Mouse (Mus musculus) left cerebral cortex, postnatal 14 days (tissue): ENCODE data around the gene Aagab. TPM values are rescaled to one million over a fixed set of nuclear protein-coding genes. Genes with fewer than 3 reads are reported as not detected.
A peak's percentile ranks its signal among the peaks of the same experiment; 100 is the strongest.

Experiments
- DNase-seq, 2 experiments: peaks; one replicate each; pipeline ENCODE4 v3.0.0; 2021 to 2022; ENCODE audit warnings: low spot score in 2 of 2, mixed read lengths in 1 of 2
- intact Hi-C: fragments of 180-260 bp; cut with DNase I; formaldehyde crosslinking; loops from one replicate; pipeline ENCODE4 v1.15.1; 2025
- total RNA-seq, 2 experiments: library from RNA; stranded (reverse); gene quantifications; 2 replicates each; pipeline ENCODE4 v1.2.3; 2021

The Aagab gene
- total RNA-seq, 2 experiments from 2014 or later, result 44.2 to 46.5 TPM

DNA sequence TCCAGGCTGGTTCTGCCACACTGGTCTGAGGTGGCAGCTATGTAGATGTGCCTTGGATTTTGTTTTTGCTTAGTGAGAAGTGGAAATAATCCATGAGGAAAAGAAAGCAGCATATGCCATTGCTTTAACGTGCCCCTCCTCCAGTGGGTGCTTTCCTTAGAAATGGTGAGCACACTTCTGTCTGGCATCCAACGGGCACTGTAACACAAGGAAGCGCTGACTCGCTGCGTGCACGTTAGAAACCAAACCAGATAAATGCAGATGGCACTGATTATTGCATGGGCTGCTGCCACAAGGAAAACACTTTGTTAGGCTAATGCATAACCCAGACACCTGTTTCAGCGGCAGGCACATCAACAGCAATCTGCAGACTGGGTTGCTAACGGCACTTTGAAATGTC lies 6.8 kb upstream of the Aagab start:
- intact Hi-C loops, result no loop called here
- no peak for DNase-seq

DNA sequence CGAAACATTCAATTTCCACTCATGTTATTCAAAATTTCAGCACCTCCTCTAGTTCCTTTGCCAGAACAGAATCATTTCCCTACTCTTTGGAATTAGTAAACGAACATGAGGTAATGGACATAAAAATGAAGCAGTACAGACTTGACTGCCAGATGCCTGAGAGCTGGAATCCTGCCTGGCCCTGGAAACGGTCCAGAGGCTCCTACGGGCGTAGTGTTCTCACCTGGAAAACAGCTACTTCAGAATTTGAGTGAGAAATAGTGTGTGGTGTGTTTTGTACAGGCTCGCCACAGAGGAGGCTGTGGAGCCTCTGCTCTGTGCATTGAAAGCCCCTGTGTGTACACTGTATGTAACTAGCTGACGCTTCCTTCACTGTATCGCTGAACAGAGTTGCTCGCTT lies 5.8 kb upstream of the Aagab start:
- peak in 1 of 2 experiments; percentile 52 for DNase-seq

DNA sequence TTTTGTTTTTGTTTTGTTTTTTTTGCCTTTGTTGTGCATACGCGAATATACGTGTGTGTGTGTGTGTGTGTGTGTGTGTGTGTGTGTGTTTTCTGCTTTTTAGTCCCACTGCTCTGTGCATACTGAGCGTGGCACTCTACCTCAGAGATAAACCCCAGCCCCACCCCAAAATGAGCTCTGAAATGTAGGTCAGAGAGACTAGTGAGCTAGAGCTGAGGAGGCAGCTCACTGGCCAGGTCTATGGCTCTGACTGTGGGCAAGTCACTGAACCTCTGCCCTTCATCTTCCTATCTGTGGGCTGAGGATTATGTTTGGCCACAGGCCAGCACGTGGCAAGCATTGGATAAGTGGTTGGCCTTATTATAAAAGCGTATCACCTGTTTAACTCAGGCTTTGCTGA lies 1.4 kb downstream of the Aagab start:
- intact Hi-C loops, result no loop called here
- DNase-seq, result no peak

More for the DNA sequence above, 5.8 kb upstream of the Aagab start:
- intact Hi-C loops, result no loop called here

DNA sequence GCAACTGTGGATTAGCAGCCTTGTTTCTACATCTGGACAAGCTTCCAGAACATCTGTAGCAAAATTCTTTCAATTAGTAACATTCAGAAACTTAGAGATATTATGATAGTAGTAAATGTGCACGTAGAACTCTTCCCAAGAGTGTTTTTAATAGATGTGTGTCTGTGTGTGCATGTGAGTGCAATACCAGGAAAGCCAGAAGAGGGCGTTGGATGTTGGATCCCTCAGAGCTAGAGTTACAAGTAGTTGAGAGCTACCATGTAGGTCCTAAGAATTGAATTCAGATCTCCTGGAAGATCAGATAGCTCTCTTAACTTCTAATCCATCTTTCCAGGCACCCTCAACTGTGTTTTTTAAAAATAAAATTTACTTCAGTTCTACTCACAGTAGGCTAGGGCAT lies 4.1 kb downstream of the Aagab start:
- peak in 1 of 2 experiments; percentile 43 for DNase-seq
- intact Hi-C loops, result no loop called here

DNA sequence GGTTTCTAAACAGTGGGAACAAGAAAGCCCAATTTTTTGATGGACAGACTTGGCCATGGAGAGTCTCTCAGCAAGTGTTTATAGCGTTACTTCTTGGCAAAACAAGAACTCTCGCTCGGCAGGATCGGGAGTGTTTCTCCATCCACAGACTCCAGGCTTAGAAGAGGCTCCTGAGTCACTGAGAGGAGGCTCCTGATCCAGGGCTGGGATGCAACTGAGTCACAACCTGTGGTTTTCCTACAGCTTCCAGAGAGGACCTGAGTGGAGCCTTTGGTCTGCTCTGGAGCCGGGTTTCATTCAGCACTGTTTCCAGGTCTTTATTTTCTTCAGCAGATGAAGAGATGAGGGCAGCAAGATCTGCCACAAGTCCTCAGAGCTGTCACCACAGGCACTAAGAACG lies 5.5 kb downstream of the Aagab start:
- no peak for DNase-seq
- intact Hi-C loops, result no loop called here

DNA sequence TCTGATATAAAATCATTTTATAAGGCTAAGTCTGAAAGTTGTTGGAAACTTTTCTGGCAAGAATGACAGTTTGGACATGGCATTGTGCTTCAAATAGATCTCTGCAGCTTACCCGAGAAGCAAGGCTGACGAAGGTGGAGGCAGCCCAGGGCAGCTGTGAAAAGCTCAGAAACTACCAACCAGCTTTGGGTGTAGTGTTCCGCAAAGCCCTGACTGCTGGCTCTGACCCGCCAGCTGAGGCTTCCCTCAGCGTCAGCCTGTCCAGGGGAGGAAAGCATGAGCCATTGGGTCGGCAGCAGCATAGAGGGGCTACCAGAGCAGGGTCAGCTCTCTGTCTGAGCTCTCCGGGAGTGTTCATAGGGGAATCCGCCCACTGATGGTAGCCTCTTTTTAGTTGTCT lies 6.8 kb downstream of the Aagab start:
- DNase-seq, result no peak
- intact Hi-C loops, result no loop called here

DNA sequence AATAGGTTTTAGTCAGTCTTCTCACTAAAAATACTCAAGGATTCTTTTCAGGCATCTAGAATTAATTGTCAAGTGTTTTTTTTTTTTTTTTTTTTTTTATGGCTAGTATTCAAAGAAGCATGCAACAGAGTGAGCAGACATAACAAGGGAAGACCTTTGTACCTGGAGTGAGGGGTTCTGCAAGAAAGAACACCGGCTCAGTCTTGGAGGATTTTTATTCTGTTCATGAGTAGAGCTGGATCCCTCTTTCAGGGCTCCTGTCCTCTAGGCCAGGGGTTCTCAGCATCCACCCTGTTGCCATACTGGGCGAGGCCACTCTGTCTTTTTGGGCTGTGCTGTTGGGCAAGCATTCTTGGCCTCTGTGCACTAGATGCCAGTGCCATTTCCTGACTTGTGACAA lies 7.3 kb downstream of the Aagab start:
- DNase-seq, result no peak
- intact Hi-C loops, result no loop called here

DNA sequence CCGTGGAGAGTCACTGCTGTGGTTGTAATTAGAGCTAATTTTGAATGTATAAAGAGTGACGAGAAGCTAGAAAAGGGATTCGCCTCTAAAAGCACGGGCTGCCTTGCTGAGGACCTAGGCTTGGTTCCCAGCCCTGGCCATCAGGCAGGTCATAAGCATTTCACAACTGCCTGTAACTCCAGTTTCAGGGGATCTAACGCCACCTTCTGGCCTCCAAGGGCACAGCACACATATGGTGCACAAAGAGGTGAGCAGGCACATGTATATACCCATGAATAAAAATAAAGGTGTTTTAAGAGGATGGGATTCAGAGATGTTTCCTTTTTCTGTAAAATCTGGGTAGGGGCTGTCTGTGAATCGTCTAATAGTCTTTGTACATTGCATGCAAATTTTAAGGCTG lies 7.8 kb downstream of the Aagab start:
- intact Hi-C loops, result no loop called here
- no peak for DNase-seq

DNA sequence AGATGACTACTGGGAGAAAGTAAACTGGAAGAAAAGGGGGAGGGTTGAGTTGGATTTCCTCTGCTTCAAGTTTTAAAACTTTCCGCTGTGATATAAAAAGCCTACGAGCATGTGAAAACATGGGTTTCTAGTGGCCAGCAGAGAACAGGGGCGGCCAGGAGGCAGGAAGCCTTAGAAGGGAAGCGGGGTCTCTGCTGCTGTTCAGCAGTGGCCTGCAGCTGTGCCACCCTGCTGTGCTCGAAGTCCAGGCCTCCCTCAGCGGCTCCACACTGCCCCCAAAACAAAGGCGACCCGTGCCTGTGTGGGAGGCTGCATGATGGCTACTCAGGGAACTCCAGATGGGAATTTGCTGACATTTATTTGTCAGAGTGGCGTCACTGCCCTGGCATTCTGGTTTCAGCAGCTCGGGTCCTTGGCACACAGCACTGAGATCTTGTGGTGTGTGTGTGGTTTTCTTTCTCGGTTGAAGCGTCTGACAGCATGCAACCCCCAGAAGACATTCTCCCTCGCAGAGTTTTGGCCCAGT lies 8.4 kb downstream of the Aagab start:
- DNase-seq, result peak in 1 of 2 experiments; percentile 24
- intact Hi-C loops, result no loop called here

DNA sequence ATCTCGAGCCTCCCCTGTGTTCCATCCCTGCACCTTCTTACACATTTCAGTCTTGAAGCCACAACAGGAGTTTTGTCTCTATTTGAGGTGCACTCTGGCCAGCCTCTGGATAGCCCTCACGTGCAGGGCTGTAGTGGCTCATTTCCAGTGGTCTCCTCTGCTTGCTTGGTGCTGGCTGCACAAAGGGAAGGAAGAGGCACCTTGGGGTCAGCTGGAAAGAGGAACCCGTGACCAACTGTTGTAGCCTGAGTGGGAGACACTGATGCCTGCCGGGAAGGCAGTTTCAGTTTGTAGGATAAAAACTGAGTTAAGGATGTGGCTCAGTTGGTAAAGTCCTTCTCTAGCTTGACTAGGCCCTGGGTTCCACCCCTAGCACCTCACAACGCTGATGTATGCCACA lies 9.5 kb downstream of the Aagab start:
- DNase-seq, result no peak
- intact Hi-C loops, result no loop called here

DNA sequence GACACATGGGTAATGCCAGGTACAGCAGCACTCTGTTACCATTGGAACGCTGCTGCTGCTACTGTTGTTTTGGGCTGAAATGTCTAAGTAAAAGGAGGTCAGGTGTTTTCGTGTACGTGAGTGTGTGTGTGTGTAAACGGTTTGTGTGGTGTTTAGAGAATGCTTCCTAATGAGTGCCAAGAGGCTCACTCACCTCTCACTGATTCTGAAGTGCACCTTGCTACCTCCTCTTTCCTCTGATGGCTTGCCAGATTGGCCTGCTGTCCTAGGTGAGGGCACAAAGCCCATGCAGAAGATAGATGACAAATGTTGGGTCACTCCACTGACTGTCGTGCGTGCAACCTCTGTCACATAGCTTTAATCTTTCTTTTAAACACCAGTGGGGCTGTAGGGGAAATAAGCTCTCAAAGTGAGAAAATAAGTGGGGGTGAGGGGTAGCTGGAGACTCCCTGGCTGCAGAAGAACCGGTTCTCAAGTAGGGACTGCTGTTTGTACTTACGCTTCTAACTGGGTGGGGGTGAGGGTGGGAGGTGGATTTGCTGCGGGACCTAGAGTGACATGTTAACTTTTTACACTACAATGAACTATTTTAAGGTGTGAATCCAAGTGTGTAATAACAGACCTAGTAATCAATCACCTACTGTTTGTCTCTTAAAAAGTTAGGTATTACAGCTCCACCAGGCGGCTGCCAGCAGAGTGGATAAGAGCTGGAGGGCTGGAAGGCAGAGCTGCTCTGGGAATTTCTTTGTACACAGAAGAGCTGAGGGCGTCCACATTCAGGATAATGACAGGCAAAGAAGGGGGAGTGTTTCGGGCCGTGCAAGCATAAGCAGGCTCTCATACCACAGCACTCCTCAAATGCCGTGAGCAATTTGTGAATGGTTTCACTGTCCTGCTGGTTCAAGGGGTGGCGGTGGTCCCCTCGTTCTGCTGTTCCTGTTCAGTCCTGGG lies 10.4 kb downstream of the Aagab start:
- no peak for DNase-seq
- intact Hi-C loops, result no loop called here

DNA sequence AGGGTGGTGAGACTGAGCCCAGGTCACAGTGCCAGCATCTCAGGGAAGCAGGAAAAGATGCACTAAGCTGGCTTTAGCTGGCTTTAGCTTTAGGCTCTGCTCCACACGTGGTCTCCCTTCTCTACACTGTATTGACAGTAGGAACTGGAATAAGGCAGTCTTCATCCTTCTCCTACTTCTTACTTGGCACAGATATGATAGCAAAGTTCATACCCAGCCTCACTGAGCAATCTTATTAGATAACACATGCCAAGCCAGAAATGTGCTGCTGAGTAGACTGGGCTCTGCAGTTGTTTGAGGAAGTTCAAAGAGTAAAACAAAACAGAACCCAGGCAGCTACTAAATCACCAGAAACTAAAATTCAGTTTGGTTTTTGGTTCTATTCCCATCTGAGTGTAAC lies 11.1 kb downstream of the Aagab start:
- intact Hi-C loops, result no loop called here
- no peak for DNase-seq

DNA sequence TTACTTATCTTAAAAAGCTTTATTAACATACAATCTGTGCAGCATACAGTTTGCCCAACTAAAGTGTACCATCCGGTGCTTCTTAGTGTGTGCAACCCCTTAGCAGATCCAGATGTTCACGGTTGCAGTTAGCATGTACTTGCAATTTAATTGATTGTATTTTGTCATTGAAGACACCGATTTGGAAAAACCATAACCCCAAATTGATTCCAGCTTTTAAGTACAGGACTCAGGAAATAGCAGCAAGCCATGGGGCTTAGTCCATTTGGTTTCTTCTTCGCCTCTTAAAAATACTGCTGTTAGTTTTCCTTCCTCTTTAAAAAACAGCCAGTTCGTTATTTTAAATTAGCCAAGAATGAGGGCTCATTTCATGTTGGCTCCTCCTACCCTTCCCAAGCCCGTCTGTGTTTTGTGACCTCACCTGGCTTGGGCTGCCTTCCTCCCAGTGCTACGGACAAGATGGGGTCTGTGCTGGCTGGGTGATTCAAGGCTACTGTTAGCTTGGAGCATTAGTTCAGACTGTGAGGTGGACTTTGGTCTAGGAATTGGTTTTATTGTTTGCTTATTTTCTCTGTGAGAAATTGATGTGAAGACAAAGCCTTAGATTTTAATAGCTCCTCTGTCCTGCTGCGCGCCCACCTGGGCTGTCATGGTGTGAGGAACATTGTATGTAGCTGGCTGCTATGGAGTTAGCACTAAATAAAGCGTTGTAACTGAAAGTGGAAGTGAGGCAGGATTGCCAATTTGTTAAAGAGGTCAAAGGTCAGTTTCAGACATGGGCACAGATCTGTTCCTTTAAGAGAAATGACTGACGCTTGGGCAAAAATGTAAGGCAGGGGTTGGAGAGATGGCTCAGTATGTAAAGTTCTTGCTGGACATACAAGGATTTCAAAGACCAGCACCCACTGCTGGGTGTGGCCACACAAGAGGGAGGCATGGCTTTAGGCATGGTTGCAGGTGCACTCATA lies 11.8 kb downstream of the Aagab start:
- no peak for DNase-seq
- intact Hi-C loops, result no loop called here

DNA sequence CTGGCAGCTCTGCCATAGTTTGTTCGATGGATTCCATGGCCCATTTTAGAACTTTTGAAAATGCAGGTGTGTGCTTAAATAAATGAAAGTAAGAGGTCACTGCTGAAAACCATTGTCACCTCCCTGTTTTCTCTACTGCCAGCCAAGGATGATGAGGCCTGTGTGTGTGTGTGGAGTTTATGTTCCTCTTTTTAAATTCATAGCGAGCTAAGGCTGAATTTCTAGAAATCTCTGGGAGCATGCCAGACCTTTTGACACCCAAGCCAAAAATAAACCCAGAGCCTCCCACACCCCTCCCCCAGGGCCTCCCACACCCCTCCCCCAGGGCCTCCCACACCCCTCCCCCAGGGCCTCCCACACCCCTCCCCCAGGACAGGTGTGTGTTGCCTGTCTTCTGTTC lies 15.5 kb downstream of the Aagab start:
- DNase-seq, result no peak
- intact Hi-C loops, result no loop called here

DNA sequence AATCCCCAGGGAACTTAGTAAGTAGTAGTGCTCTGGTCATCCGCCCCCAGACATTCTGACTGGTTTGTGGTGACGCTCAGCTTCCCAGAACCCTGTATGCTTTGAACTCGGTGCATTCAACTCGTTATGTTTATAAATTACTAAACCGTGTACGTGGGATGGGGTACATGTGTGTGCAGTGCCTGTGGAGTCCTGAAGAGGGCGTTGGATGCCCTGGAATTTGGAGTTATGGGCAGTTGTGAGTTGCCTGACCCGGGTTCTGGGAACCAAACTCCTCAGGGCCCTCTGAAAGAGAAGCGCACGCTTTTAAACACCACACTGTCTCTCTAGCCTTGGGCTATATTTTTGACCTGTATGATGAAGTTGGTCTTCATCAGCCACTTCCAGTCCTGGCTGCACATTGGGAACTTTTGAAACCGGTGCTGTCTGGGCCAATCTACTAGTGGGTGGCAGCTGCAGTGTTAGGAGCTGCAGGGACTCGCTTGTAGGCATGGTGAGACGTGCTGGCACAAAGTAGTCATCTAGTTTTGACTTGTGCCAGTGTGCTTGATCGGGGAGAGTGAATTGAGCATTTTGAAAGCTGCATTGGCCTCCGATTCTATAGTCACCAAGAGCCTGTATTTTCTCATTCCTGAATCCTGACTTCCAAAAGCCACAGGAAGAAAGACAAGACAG lies 21.6 kb downstream of the Aagab start:
- intact Hi-C loops, result loop anchor here (10.0 kb wide), 1 partner anchor 489 kb away; no protein-coding TSS in a partner anchor

DNA sequence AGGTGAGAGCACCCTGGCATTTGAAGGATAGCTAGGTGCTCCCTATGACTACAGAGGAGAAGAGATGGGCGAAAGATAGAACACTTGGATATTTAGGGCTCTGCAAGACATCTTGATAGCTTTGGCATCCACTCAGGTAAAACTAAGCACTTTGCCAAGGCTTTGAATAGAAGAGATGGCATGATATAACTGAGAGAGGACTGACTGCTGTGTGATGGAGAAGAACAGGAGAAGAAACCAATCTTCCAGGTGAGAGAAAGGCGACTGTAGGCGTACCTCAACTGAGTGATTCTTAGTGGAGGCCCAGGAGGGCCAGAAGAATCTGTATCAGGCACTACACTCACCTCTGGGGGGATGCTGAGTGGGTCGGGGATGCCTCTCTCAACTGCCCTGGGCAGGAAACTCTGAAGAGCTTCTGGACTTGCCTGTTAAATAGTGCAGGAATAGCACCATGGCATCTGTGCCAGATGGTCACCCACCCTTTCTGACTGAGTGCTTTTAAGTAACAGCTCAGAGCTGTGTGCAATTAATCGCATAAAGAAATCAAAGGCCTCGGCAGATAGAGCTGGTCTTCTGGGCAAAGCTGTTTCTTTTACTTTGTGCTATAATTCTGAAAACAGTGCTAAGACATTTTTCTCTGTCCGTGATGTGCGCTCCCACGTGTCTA lies 22.8 kb downstream of the Aagab start:
- intact Hi-C loops, result loop anchor here (10.0 kb wide), 1 partner anchor 490 kb away; no protein-coding TSS in a partner anchor
- no peak for DNase-seq

More for the DNA sequence above, 21.6 kb downstream of the Aagab start:
- no peak for DNase-seq

DNA sequence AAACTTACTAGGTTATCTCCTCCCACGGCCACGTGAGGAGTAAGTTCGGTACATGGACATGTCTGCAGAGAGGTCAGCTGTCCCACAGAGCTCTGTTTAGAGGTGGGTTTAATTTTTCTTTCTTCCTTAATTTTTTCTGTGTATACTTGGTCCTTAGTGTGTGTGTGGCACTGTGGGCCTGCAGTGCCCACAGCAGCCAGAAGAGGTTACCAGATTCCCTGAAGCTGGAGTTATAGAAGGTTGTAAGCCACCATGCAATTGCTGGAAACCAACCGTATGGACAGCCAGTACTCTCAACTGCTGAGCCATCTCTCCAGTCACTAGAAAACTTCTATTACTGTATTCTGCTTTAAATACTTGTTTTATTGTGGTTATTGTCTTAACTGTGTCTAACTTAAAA lies 29.6 kb downstream of the Aagab start:
- intact Hi-C loops, result loop anchor here (5.0 kb wide), 1 partner anchor 110 kb away; no protein-coding TSS in a partner anchor
- no peak for DNase-seq

DNA sequence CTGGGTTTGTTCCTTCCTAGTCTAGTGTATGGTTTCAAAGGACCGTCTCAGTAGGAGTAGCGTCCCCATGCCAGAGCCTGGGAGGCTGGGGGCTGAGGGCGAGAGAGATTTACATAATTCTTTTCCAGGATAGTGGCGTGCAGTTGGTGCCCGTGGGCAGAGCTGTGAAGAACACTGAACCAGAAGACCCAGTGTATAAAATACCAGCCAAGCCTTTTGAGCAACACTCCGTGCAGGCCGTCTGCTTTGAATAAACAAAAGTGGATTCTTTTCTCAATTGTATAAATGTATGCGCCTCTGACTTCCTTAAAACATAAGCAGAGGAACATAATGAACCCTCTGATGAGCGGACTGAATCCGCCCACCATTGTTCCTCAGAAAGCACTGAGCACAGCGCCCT lies 30.5 kb downstream of the Aagab start:
- DNase-seq, result peak; percentile 63 to 70
- intact Hi-C loops, result loop anchor here (5.0 kb wide), 1 partner anchor 109 kb away; no protein-coding TSS in a partner anchor

DNA sequence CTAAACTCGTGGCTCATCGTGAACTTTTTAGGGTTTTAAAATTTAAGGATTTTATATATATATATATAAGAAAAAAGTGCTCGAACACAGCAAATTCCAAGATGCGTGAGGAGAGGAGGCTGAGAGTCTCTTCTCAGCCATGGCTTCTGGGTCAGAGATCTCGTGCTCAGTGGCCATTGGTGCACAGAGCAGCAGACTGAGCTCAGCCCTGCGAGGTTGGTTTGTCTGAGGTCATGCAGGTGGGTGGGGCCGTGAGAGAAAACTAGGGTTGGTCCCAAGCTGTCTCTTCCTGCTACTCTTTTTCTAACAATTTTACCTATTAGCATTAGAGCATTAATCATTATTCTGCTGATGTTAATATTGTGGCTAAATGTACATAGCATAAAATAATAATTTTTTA lies 30.9 kb downstream of the Aagab start:
- intact Hi-C loops, result loop anchor here (5.0 kb wide), 1 partner anchor 109 kb away; no protein-coding TSS in a partner anchor
- DNase-seq, result no peak
